Mouse (Mus musculus) cerebellum, postnatal 36 days (tissue): ENCODE results near the gene Sdc1.

Source experiments
- DNase-seq, 2 experiments: peaks; one replicate each; pipeline ENCODE4 v3.0.0; 2021 to 2022; ENCODE audit warnings: mixed read lengths in 2 of 2

Gene Sdc1

DNA sequence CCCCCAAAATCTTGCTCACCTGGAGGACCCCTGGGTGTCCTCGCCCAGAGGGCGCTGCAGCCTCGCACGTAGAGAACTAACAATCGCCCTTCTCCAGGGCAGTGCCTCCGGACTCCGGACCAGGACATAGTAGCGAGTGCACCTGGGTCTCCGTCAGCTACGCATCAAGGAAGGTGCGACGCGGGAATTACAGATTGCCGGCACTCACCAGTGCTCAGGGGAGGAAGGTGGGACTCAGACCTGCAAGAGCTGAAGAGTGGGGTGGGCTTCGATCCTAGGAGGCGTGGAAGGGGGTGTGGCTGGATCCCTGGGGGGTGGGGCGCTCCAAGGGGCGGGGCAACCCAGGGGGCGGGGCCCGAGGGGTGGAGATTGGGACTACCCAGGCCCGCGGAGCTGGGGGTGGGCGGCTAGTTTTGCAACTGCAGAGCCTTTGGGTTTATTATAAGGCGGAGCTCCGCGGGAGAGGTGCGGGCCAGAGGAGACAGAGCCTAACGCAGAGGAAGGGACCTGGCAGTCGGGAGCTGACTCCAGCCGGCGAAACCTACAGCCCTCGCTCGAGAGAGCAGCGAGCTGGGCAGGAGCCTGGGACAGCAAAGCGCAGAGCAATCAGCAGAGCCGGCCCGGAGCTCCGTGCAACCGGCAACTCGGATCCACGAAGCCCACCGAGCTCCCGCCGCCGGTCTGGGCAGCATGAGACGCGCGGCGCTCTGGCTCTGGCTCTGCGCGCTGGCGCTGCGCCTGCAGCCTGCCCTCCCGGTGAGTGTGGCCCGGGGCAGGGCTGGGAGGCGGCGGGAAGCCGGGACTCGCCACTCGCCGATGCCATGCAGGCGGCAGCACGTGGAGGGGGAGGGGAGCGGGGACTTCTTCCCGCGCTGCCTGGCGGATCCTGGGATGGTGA is at the start of gene Sdc1:
TSS of gene Sdc1 (plus strand) at position 378 of the 898 bp plus-strand sequence.
- DNase-seq: peak; percentile 75 to 79

DNA sequence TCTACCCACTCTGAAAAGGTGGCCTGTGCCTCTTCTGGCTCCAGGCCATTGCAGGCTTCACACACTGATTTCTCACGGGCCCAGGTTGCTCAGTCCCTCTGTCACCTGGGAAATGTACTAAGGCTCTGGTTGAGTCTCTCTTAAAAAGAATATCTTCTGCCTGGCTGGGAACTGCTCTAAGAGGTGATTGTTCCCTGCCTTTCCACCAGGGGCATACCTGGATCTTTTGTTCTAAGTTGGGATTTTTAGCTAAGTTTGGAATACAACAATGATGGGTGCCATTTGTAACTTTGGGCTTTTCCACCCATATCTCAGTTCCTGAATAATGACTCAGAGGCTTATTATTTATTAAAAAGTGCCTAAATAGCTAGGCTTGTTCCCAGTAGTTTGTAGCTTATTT is 44.2 kb upstream of the Sdc1 start:
- DNase-seq: peak; percentile 9 to 13

DNA sequence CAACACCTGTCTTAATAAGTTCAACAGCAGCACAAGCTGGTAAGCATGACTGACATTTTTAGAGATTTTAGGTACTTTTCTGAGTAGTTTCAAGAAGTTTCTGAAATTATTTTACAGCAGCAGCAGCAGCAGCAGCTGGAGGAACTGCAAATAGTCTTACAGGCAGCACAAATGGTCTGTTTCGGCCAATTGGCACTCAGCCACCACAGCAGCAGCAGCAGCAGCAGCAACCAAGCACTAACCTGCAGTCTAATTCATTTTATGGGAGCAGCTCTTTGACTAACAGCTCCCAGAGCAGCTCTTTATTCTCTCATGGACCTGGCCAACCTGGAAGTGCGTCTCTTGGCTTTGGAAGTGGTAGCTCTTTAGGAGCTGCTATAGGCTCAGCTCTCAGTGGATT is 42.4 kb upstream of the Sdc1 start:
- DNase-seq: no peak

DNA sequence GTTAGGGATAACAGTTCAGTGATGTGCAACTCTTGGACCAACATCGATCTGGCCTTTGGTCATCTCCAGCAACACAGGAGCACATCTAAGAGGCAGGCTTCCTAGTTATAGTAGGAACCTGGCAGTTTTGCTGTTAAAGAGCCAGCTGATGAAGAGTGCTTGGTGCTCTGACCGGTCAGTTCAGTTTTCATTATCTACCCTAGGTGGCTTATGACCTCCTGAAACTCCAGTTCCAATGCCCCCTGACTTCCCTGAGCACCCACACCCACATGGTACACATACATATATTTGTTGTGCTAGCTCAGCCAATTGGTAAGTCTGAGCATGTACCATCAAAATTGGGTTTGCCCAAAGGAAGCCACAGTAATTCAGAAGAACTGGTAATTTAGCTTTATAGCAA is 17.5 kb upstream of the Sdc1 start:
- no peak for DNase-seq

DNA sequence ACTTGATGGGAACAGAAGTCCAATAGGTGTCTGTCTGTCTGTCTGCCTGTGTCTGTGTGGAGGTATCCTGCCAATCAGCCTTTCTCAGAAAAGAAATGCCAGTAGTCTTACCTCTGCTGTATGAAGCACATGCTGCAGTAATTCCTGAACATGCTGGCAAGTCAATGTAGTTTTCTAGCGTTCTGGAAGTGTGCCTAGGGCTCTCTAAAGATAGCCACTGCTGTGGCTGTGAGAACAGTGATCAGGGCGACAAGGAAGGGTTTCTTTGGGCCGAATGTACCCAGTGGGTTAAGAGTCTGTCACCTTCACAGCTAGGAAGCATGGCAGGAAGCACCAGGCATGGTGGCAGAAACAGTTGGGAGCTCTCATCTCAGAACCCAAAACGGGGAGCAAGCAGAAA is 17.0 kb upstream of the Sdc1 start:
- DNase-seq: no peak

DNA sequence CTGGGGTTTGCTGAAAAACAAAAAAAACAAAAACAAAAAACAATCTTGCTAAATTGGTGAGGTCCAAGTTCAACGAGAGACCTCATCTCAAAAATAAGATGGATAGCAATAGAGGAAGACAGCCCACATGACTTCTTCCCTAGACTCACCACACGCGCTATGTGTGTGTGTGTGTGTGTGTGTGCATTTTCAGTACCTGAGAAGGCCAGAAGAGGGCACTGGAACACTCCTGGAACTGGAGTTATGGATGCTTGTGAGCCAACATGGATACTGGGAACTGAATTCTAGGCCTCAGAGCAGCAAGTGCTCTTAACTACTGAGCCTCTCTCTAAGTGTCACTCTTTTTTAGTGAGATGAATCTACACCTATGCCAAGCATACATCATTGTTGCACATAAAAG is 13.1 kb upstream of the Sdc1 start:
- DNase-seq: no peak

DNA sequence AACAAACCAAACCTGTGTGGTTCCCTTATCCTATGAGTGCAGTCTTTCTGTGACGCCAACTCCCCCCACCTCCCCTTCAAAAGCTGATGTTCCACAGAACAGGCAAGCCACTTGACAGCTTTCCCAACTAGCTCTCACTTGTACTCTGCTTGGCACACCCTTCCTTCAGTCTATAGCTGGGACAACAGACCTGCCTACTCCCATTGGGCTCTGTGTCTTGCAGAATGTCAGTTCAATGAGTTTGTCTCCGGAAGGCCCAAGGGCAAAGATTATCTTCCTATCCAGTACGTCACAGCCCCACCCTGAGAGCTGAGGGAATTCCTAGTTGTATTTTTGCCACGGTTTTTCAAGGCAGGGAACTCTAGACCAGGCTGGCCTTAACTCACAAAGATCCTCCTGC is 12.0 kb upstream of the Sdc1 start:
- DNase-seq: no peak

DNA sequence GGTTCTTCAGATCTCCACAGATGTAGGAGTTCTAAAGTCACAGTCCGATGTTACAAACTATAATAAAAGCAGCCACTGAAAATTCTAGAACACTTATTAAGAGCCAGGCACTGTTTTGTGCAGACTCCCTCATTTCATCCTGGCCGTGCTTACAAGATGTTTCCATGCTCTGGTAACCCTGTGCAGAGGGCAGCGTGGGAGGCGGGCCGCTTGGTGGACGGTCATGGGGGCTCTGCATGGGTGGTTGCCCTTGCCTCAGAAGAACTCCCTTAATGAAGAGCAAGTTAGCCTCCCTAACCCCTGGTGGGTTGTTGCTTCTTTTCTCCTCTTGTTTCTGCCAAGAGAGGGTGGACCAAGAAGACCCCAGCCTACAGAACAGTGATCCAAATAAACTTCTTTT is 11.3 kb upstream of the Sdc1 start:
- no peak for DNase-seq

DNA sequence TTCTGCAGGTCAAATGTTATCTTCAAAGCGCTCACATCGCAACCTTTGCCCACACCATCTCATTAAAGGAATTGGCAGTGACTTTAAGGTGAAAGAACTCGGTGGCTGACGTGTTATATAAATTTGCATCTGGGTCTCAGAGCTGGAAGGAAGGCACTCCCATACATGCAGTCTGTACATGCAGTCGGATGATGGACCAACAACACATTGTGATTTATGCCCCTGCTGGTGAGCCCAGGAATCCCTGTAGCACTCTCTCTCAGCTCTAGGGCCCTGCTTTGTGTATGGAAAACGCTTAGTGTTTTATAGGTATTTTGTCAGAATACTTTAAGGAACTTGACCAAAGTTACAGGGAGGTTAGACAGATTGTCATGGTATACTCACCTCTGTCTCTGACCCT is 10.6 kb upstream of the Sdc1 start:
- DNase-seq: no peak

DNA sequence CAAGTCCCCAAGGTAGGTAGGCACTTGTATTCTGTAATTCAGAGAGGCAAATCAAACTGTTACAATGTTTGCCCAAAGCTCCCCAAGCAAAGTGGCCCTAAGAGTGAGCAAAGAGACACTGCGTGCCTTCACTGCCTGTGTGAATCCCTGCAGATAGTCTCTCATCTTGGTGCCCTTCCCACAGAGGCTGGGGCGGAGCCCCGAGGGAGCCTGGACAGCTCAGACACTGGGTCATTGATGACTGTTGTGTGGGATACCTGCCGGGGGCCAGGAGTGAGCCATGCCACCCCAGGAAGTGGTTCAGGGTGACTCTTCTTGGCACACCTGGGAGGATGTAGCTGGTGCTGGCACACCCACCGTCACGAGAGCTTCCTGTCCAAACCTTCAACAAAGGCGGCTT is 10.1 kb upstream of the Sdc1 start:
- peak in 1 of 2 experiments; percentile 1 for DNase-seq

DNA sequence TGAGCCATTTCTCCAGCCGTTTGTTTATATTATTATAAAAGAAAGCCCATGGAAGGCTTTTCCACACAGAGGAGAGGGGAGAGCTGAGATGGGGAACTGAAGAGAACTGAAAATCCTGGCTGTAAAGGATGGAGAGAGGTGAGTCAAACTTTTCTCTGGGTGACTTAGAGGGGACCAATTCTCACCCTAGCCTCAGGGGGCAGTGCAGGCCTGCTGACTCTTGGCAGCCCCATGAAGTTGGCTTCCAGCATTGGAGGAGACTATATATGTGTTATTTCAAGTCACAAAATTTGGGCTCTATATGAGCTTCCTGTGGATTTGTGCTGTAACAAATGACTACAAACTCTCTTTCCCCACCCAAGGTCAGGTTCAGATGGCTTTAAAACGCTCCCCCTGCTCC is 8.5 kb upstream of the Sdc1 start:
- DNase-seq: no peak

DNA sequence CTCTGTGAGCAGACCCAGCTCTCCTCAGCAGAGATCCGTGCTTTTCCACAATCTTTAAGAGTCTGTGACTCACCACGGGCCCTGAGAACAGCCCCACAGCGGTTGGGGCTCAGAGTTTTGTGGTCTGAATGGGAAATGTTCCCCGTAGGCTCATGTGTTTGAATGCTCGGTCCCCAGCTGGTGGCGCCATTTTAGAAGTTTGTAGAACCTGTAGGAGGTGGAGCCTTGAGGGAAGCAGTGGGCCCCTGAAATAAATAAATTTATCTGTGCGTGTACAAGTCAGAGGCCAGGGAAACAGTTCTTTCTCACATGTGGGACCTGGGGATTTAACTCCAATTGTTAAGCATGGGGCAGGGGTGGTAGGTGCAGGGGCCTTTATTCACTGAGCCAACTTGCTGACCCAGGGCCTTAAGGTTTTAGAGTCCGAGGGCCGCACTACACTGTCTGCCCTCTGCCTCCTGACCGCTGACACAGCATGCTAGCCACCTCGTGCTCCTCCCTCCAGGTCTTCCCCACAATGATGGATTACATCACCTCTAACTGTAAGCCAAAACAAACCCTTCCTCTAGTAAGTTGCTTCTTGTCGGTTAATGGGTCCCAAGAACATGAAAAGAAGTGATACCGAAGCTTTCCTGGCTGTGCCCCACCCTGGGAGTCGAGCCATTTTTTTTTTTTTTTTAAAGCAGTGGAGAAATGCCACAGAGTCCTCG is 6.7 kb upstream of the Sdc1 start:
- DNase-seq: no peak

DNA sequence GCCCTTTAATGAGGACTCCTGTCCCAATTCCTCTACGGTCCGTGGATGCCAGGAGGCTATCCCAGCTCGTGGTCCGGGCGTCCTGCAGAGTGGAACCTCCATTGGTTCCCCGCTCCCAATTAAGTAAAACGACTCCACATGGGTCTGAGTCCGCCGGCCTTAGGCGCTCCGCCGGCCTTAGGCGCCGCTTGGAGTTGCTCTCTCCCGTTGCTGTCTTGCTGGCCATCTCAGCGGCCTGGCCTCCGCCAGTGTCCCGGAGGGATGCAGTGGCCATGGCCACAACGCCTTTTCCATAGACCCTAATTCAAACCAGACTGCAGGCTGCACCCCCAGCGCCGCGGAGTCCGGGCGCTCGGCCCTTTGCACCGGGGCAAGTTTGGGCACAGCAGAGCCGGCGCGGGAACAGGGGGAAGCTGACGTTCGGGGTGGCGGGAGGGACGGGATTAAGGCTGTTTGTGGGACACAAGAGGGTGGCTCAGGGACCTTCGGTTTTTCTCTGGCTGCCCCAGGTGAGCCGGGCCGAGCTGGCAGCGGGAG is 789 bp downstream of the Sdc1 start:
- DNase-seq: peak in 1 of 2 experiments; percentile 40

DNA sequence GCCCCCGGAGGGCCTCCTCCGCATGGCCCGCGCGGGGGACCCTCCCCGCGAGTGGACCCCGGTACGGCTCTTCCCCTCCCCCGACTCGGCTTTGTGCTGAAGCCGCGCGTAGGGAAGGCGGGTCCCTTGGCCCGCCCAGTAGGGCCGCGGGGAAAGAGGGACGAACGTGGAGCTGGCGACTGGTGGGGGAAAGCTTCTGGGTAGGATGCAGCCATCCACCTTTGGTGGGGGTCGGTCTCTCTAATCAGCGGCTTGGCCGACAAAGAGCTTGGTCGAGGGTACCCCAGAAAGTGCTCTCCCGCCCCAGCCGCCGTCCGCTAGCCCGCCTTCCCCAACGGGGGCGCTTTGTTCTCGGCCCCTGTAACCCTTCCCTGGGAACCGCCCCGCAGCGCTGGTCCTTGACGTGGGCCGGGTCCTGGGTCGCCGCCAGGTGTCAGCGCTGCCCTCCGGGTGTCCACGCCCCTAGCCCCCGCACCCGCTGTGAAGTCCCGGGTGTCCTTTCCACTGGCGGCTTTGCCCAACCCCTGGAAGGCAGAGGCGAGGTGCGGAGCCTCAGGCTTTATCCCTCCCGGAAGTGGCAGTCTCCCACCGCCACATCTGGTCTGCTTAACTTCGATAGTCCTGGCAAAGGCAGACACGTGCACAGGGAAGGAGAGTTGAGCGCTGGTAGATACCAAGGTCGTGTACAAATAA is 1.5 kb downstream of the Sdc1 start:
- DNase-seq: peak in 1 of 2 experiments; percentile 39

DNA sequence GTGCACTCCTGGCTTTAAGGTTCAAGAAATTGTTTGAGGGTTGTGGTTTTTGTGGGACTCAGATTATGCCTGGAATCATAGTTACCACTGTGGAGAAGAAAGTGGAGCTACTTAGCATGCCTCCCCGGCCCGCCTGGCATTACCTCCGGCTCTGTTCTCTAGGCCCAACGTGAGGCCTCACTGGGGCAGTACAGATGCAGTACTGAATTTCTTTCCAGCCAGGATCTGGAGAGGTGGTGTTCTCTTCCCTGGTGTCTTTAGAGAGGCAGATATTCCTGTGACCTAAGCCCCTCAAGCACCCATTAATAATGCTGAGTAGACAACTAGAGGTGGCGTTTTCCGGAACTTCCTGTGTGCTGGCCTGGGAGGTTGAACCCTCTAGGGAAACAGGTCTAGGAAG is 2.2 kb downstream of the Sdc1 start:
- DNase-seq: no peak

DNA sequence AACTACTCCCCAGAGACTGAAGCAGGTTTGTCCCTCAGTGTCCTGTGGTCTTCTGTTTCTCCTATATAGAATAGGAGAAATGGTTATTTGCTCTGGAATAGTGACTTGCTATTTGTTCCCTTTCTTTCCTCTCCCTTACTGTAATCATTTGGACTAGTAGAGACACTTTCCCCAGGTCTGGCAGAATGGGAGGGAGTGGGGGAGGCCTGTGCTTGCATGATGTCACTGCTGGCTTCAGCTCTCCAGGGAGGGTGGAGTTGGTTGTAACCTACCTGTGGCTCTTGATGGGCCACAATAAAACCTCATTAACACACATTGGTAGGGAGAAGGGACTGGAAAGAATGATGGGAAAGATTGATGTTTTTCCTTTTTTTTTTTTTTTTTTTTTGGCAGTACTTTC is 3.1 kb downstream of the Sdc1 start:
- DNase-seq: no peak

DNA sequence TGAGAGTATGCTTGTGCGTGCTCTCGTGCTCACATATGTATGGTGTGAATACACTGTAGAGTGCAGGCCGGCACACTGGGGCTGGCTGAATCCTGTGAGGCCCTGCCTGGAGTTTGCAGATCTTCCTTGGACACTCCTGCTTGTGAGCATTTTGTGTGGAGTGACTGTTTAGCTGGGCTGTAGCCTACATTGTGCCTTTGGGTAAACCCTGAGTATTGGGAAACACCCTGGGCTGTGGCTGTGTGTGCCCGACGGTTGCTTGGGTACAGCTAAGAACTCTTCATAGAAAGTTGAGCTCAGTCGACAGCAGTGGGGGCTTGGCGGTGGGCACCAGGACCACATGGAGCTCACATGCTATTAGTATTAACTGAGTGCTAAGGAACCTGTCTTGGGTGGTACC is 5.1 kb downstream of the Sdc1 start:
- no peak for DNase-seq

DNA sequence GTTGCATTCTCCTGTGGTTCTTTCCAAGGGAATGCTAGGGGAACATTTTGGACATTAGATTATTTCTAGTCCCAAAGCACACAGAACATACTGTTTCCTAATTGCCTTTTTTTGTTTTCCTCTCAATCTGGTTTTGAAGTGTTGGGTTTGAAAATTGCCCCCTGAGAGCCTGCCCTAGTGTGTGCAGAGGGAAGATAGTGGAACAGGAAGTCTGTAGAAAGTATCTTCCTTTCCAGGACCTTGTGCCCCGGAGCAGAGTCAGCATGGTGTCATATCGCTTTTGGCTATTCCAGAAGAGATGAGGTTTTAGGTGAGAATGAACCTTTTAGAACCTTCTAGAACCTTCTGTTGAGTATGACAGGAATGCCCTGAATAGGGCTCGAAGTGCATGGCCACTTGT is 5.6 kb downstream of the Sdc1 start:
- no peak for DNase-seq

DNA sequence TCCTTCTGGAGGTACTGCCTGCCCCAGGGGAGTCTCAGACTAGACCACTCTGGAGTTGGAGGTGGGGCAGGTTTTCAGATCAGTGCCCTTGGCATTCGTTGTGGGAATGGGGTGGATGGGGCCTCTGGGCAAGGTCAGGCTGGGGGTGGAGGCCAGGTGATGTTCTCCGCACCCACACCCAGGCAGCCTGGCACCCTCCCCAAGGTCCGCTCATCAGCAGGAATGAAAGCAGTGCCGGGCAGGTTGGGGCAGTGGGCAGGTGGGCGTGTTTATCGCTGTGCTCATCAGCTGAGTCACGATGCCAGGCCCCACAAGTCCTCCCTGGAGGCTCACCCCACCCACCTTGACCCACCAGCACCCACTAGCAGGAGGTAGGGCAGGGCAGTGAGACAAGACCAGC is 7.0 kb downstream of the Sdc1 start:
- DNase-seq: no peak

DNA sequence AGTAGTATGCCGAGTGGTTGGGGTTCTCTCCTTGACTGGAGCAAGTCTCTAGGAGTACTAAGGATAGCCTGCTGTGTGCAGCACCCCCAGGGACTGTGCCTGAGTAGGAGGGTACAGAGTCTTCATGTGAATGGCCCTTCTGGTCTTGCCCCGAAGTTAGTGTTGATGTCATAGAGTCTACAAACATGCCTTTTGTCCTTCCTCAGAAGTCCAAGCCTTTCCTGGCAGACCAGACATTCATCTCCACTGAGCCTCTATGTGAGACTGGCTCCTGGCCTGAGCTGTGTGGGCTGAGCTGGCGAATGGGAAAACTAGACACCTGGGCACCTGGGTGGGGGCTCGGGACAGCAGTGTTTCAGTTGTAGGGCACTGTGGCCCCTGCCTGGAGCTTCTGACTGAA is 8.7 kb downstream of the Sdc1 start:
- DNase-seq: no peak

DNA sequence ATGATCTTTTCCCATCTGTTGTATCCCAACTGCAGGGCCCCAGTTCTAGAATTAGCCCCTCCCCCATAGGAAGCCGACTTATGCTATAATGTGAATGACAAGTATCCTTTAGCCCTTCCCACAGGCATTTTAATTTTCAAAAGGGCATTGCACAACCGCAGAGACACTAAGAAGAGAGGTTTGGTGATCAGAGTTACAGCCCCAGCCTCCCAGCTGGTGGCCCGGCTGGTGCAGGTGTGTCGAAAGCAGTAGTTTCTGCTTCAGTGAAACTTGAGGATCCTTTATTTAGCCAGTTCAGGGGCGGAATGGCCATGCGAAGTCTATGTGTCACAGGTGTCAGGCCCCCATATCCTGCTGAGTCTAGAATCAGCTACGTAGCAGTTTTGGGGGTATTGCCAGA is 10.0 kb downstream of the Sdc1 start:
- no peak for DNase-seq

DNA sequence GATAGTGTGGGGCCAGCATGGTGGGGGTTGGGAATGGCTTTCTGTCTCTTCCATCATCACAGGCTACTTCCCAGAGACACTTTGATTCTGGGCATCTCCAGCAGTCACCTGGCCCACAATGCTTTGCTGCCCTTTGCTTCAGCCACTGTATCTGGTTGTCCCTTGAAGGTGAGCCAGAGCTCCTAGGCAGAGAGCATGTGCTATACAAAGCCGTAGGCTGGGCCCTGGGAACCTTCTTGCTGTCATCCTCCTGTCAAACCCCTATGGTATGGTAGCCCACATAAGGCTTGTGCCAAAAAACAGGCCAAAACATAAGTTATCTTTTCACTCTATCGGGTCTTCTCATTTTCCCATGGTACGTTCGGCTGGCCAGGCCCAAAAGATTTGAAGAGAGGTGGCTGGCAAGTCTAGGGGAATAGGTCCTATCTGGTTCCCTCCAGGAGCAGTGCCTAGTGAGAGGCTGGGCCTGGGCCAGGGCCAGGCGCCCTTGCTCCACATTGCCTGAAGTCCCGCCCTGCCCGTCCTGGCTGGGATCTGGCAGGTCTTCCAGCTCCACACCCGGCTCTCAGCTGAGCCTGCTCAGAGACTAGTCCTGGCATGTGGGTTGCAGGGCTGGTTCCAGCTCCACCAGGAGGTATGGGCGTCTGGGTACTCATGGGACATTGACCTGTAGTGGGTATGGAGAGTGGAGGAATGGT is 10.7 kb downstream of the Sdc1 start:
- peak; percentile 69 to 75 for DNase-seq

DNA sequence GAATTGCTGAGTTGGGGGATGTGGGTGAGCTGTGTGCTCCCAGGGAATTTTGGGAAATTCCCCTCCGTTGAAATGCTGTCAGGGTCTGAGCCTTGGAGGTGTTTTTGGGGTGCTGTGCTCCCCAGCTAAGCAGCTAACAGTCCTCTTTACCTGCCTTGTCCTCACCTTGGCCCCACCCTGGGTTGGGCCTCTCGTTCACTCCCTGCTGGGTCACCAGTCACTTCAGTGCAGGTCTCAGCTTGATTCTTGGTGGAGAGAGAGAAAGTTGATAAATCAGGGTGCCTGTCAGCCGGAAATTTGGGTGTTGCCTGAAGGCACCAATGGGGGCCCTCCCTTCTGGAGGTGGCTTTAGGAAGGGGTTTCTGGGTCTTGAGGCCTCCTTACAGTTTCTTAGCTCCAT is 11.4 kb downstream of the Sdc1 start:
- no peak for DNase-seq
